10 mouse cellular contexts compared by ENCODE assay signal in the genomic region with DNA sequence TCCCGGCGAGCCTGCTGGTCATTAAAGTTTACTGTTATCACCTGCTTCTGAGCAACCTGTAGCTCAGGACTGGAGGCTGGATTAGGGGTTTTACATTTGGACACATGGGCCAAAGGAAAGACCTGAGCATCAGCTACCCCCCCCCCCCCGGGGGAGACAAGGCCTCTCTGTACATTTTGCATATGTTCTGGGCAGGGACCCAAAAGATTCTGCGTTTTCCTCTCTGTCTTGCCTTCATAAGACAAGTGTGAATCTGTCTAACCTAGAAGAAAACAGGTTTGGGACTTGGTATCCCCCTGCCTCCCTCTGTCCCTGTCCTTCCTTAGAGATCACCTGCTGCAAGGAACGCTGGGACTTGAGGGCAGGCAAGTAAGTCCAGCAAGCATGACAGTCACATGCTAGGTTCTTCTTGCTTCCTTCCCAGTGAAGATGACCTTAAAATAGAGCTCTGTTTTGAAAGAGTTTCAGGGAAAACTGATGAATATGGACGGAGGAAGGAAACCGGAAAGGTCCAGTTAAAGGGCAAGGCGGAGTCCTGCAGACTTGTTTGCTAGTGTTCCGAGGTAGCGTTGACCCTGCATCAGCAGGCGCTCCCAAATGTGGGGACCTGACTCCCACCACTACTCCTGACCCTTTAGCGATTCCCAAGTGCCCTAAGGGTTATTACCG. TPM values are rescaled to one million over a fixed set of nuclear protein-coding genes. Genes with fewer than 3 reads are reported as not detected.
DNase-seq lines count a peak whose midpoint lies in the region; ATAC-seq and TF ChIP-seq lines count a peak whose summit lies in the region.
"Had no signal": no experiment of that assay in that cellular context is flagged by ENCODE, and none has a peak within 500 bp of the region (broad histone marks: within the 10 kb centered on the region; RNA-seq: fewer than 3 reads in every experiment).

No protein-coding gene starts in this region.

- H3K4me1 ChIP-seq in lung, embryonic 15.5 days, result 0 out of 2 replicates have a peak, but pooled peaks cover 5% of the 10 kb centered on the region
- peaks cover 23% of the 10 kb centered on the region for H3K4me1 ChIP-seq in embryonic facial prominence, embryonic 15.5 days
- peaks cover 8% of the 10 kb centered on the region for H3K4me1 ChIP-seq in liver, postnatal 0 days (ENCODE audit: insufficient read depth)

- H3K4me3 ChIP-seq in gastrocnemius, adult 2 months, result no peak overlapping the region; the same call in 1 of the 2 replicates
- H3K4me3 ChIP-seq in lung, embryonic 15.5 days, result no peak overlapping the region
- H3K4me3 ChIP-seq in embryonic facial prominence, embryonic 15.5 days (replicated peaks), result no peak overlapping the region
- H3K4me3 ChIP-seq in liver, postnatal 0 days (ENCODE audit: low read depth, low read length), result no peak overlapping the region
- H3K4me3 ChIP-seq: hindbrain, embryonic 12.5 days had no signal

- TF ChIP-seq CTCF in gastrocnemius, adult 2 months (IDR thresholded peaks at IDR 0.05), result no peak
- TF ChIP-seq CTCF in liver, postnatal 0 days (IDR thresholded peaks at IDR 0.05; ENCODE audit: low read depth), result no peak

- no peak for TF ChIP-seq EP300 in liver, postnatal 0 days (IDR thresholded peaks at IDR 0.05; ENCODE audit: low read depth)

- DNase-seq in gastrocnemius, adult 2 months, result no peak
- DNase-seq in gastrocnemius, adult 8-10 months (ENCODE audit: low spot score in 2 of 2), result no peak
- DNase-seq in lung, postnatal 10 days, result no peak
- no peak for DNase-seq in liver, postnatal 0 days
- DNase-seq in adipocyte (ENCODE audit: low spot score), result no peak
- no peak for DNase-seq in layer of hippocampus, postnatal 25 days (ENCODE audit: extremely low spot score in 1 of 2, low spot score in 1 of 2)
- DNase-seq: cerebellum, adult 11 months had no signal

- no peaks in the 10 kb centered on the region for H3K36me3 ChIP-seq in lung, embryonic 15.5 days
- no peaks in the 10 kb centered on the region for H3K36me3 ChIP-seq in embryonic facial prominence, embryonic 15.5 days
- H3K36me3 ChIP-seq in liver, postnatal 0 days (replicated peaks; ENCODE audit: insufficient read depth, low read length), result no peaks in the 10 kb centered on the region
- H3K36me3 ChIP-seq: hindbrain, embryonic 12.5 days had no signal

- intact Hi-C loops in gastrocnemius, adult 2 months (cut with DNase I), result loop anchor here (5.0 kb wide), 1 partner anchor 147 kb away; no protein-coding TSS in a partner anchor

- no peaks in the 10 kb centered on the region for H3K9me3 ChIP-seq in lung, embryonic 15.5 days
- H3K9me3 ChIP-seq in embryonic facial prominence, embryonic 15.5 days (replicated peaks), result no peaks in the 10 kb centered on the region
- H3K9me3 ChIP-seq in liver, postnatal 0 days (ENCODE audit: low read length), result no peaks in the 10 kb centered on the region
- H3K9me3 ChIP-seq: hindbrain, embryonic 12.5 days had no signal

- WGBS in lung, embryonic 15.5 days, result 60% methylated on average over 13 of the region's 13 CpGs
- 58% methylated on average over 13 of the region's 13 CpGs for WGBS in embryonic facial prominence, embryonic 15.5 days
- WGBS in liver, postnatal 0 days (ENCODE audit: insufficient replicate concordance), result 68% methylated on average over 13 of the region's 13 CpGs

- peak overlapping the region; percentile 86 for H3K27ac ChIP-seq in gastrocnemius, adult 2 months
- peak overlapping the region; percentile 71 for H3K27ac ChIP-seq in lung, embryonic 15.5 days
- peak overlapping the region; percentile 44; the same call in 1 of the 2 replicates for H3K27ac ChIP-seq in embryonic facial prominence, embryonic 15.5 days (replicated peaks)
- 0 out of 2 replicates have a peak overlapping the region, but pooled peaks have one; percentile 55 for H3K27ac ChIP-seq in liver, postnatal 0 days (ENCODE audit: low read depth)
- H3K27ac ChIP-seq: hindbrain, embryonic 12.5 days had no signal

- no peak overlapping the region for H3K9ac ChIP-seq in lung, embryonic 15.5 days
- no peak overlapping the region for H3K9ac ChIP-seq in embryonic facial prominence, embryonic 15.5 days
- H3K9ac ChIP-seq in liver, postnatal 0 days (replicated peaks), result no peak overlapping the region
- H3K9ac ChIP-seq: hindbrain, embryonic 12.5 days had no signal

- no peak for ATAC-seq in lung, embryonic 15.5 days (ENCODE audit: borderline replicate concordance, extremely low read depth, low FRiP score, low TSS enrichment)
- ATAC-seq in embryonic facial prominence, embryonic 15.5 days (ENCODE audit: insufficient number of reproducible peaks, low FRiP score, low TSS enrichment, low read depth), result no peak
- no peak for ATAC-seq in liver, postnatal 0 days

- no peak overlapping the region for H3K4me2 ChIP-seq in lung, embryonic 15.5 days
- no peak overlapping the region for H3K4me2 ChIP-seq in embryonic facial prominence, embryonic 15.5 days (replicated peaks)
- no peak overlapping the region for H3K4me2 ChIP-seq in liver, postnatal 0 days (ENCODE audit: low read depth, low read length)
- H3K4me2 ChIP-seq: hindbrain, embryonic 12.5 days had no signal

- no peaks in the 10 kb centered on the region for H3K27me3 ChIP-seq in lung, embryonic 15.5 days
- H3K27me3 ChIP-seq in embryonic facial prominence, embryonic 15.5 days, result 0 out of 2 replicates have a peak, but pooled peaks cover 11% of the 10 kb centered on the region
- no peaks in the 10 kb centered on the region for H3K27me3 ChIP-seq in liver, postnatal 0 days (ENCODE audit: insufficient read depth, low read length)

RNA-seq across cellular contexts. Expression of a gene that starts 13.6 kb away (rescaled TPM):
- total RNA-seq in gastrocnemius, adult 2 months (2021), result under 1 TPM; 0.33 to 0.45 TPM
- total RNA-seq in gastrocnemius, adult 8-10 months (2022), result under 1 TPM; 0.36 to 0.88 (median 0.70) TPM
- 11.4 and 13.4 TPM in 2 replicates for polyA plus RNA-seq in lung, embryonic 15.5 days (2015; fragmentation: Nextera tagmentation; extraction: Ambion mirVana)
- polyA plus RNA-seq in embryonic facial prominence, embryonic 15.5 days (2015; fragmentation: Nextera tagmentation; extraction: Ambion mirVana), result 14.1 and 14.2 TPM in 2 replicates
- 9.5 TPM in 2 replicates for polyA plus RNA-seq in liver, postnatal 0 days (2015; fragmentation: Nextera tagmentation; extraction: Ambion mirVana)
- total RNA-seq in layer of hippocampus, postnatal 25 days (2021), result 1 to 10 TPM; 3.6 to 4.6 TPM

RNA-seq across cellular contexts. Expression of a gene that starts 32.4 kb away (rescaled TPM):
- total RNA-seq in gastrocnemius, adult 2 months (2021), result 1 to 10 TPM; 6.4 to 7.4 TPM
- total RNA-seq in gastrocnemius, adult 8-10 months (2022), result 1 to 10 TPM; 4.0 to 6.1 (median 5.1) TPM
- polyA plus RNA-seq in lung, embryonic 15.5 days (2015; fragmentation: Nextera tagmentation; extraction: Ambion mirVana), result 8.9 and 9.5 TPM in 2 replicates
- polyA plus RNA-seq in embryonic facial prominence, embryonic 15.5 days (2015; fragmentation: Nextera tagmentation; extraction: Ambion mirVana), result 16.8 and 17.1 TPM in 2 replicates
- polyA plus RNA-seq in liver, postnatal 0 days (2015; fragmentation: Nextera tagmentation; extraction: Ambion mirVana), result 10.7 and 12.5 TPM in 2 replicates
- total RNA-seq in layer of hippocampus, postnatal 25 days (2021), result 10 to 100 TPM; 70.0 to 77.8 TPM

Comparison
In these comparisons a context has a peak if more than half of its experiments do, and no peak if none do; other contexts are left out.
1. RNA of a gene that starts 32.4 kb away (total RNA-seq): 70.0 to 77.8 TPM in layer of hippocampus, postnatal 25 days; 6.4 to 7.4 TPM in gastrocnemius, adult 2 months and 4.0 to 6.1 TPM in gastrocnemius, adult 8-10 months; every median in the first group is over 4 times any median in the second.
2. Peak in every context shown above with its lines, with median percentiles within 50 percentile points of each other: H3K27ac ChIP-seq.